Mouse (Mus musculus) cerebellum, adult 18-20 months (tissue): ENCODE measurements around the gene Klhl2.

Source experiments
- DNase-seq, 2 experiments: peaks; one replicate each; pipeline ENCODE4 v3.0.0; 2021

Klhl2 gene

GRCm38 (mm10) chr8:64764075-64764474 is 85.7 kb downstream of the Klhl2 start:
- no peak for DNase-seq

GRCm38 (mm10) chr8:64762751-64763150 is 87.1 kb downstream of the Klhl2 start:
- no peak for DNase-seq

GRCm38 (mm10) chr8:64761430-64761829 is 88.4 kb downstream of the Klhl2 start:
- peak; percentile 39 to 59 for DNase-seq

GRCm38 (mm10) chr8:64757956-64758355 is 91.9 kb downstream of the Klhl2 start:
- no peak for DNase-seq

GRCm38 (mm10) chr8:64746215-64747058 is 103.4 kb downstream of the Klhl2 start:
- no peak for DNase-seq

GRCm38 (mm10) chr8:64740547-64741211 is 109.1 kb downstream of the Klhl2 start:
- DNase-seq = no peak

GRCm38 (mm10) chr8:64738916-64739315 is 110.9 kb downstream of the Klhl2 start:
- no peak for DNase-seq

- no peak for DNase-seq
These were observed 113.0 kb downstream of the Klhl2 start for GRCm38 (mm10) chr8:64736767-64737323.

GRCm38 (mm10) chr8:64735161-64735560 is 114.7 kb downstream of the Klhl2 start:
- DNase-seq = no peak

GRCm38 (mm10) chr8:64733271-64733943 is 116.4 kb downstream of the Klhl2 start, which contains the start of gene Msmo1:
Gene Msmo1, minus strand, starts transcription at chr8:64733792.
- DNase-seq = peak; percentile 95 to 99

- no peak for DNase-seq
These were observed 117.2 kb downstream of the Klhl2 start for GRCm38 (mm10) chr8:64732596-64732995.

GRCm38 (mm10) chr8:64728156-64728555 is 121.7 kb downstream of the Klhl2 start:
- DNase-seq = no peak

GRCm38 (mm10) chr8:64726190-64726695 is 123.6 kb downstream of the Klhl2 start:
- DNase-seq = no peak

GRCm38 (mm10) chr8:64723206-64723605 is 126.6 kb downstream of the Klhl2 start:
- no peak for DNase-seq

- peak; percentile 11 to 20 for DNase-seq
These were observed 131.9 kb downstream of the Klhl2 start for GRCm38 (mm10) chr8:64717868-64718267.

GRCm38 (mm10) chr8:64712499-64712898 is 137.3 kb downstream of the Klhl2 start:
- no peak for DNase-seq

- DNase-seq = no peak
These were observed 138.3 kb downstream of the Klhl2 start for GRCm38 (mm10) chr8:64711544-64711943.

- no peak for DNase-seq
These were observed 142.3 kb downstream of the Klhl2 start for GRCm38 (mm10) chr8:64707481-64707880.

- DNase-seq = no peak
These were observed 146.6 kb downstream of the Klhl2 start for GRCm38 (mm10) chr8:64703191-64703590.

GRCm38 (mm10) chr8:64692651-64693201 is 157.1 kb downstream of the Klhl2 start, which contains the start of gene Cpe:
Gene Cpe, minus strand, starts transcription at chr8:64693054.
- DNase-seq = peak; percentile 94

- DNase-seq = peak; percentile 26 to 51
These were observed 158.0 kb downstream of the Klhl2 start for GRCm38 (mm10) chr8:64691591-64692401.

- peak in 1 of 2 experiments; percentile 42 for DNase-seq
These were observed 159.0 kb downstream of the Klhl2 start for GRCm38 (mm10) chr8:64690845-64691244.
